Mouse (Mus musculus) left cerebral cortex, postnatal 10 days (tissue): ENCODE measurements around the gene Sparc. TPM values are rescaled to one million over a fixed set of nuclear protein-coding genes. Genes with fewer than 3 reads are reported as not detected.

Source experiments
- DNase-seq, 2 experiments: peaks; one replicate each; pipeline ENCODE4 v3.0.0; 2021 to 2022; ENCODE audit warnings: low spot score in 2 of 2, mixed read lengths in 1 of 2; ENCODE audit errors: extremely low spot score in 1 of 2
- intact Hi-C: fragments of 180-260 bp; cut with DNase I; formaldehyde crosslinking; loops from one replicate; pipeline ENCODE4 v1.15.1; 2025
- total RNA-seq, 2 experiments: library from RNA; stranded (reverse); gene quantifications; 2 replicates each; pipeline ENCODE4 v1.2.3; 2021

The Sparc gene
- total RNA-seq, result 100 to 1,000 TPM; 309 to 333 TPM

DNA sequence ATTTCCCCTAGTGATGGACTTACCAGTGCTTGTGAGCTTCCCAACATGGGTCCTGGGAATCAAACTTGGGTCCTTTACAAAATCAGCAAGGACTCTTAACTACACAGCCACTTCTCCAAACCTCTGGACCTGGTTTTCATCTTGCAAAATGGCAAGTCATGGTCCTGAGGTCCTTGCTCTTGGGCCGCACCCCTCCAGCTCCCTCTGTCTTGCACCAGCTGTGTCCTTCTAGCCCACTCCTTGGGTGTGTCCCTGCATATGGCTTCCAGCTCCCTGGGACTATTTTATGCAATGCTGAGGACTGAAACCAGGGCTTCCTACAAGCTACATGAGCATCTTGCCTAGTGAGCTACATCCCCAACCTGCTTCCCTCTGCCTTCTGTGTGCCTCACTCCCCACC lies at the start of gene Sparc:
Gene Sparc, minus strand, starts transcription at position 206 of the 400 bp plus-strand sequence.
- no peak for DNase-seq
- intact Hi-C loops, result no loop called here

DNA sequence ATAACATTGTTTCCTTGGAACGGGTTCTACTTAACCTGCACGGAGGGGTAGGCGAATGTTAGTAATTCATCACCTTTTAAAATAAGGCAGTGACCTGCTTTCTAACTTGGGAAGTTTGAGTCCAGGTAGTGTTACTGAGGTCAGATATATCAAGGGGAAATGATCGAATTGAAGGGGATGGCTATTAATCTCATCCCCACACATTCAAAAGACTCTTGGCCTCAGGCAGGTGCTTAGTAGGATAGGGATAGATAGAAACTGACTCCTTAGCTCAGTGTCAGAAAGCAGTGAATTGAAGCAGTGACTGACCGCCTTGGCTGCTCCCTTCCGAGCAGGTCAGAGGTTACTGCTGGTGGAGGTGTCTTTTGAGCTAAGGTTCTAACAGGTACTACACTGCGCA lies 48.5 kb upstream of the Sparc start:
- intact Hi-C loops, result no loop called here
- DNase-seq, result no peak

DNA sequence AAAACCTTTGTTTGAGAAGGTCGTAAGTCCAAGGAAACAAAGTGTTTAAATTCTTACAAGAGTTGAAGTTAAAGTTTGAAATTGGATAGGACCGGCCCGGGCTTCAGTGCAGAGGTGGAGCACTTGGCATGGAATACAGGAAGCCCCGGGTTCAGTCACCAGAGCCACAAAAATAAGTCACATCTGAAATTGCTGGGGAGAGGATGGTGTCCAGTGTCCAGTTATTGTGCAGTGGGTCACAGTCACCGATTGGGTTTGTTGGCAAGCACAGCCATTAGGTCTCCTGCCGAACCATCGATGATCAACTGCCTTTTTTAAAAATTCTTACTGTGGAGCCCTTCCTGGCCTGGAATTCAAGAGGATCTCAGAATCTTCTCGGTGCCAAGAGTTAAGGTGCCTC lies 47.8 kb upstream of the Sparc start:
- intact Hi-C loops, result no loop called here
- no peak for DNase-seq

DNA sequence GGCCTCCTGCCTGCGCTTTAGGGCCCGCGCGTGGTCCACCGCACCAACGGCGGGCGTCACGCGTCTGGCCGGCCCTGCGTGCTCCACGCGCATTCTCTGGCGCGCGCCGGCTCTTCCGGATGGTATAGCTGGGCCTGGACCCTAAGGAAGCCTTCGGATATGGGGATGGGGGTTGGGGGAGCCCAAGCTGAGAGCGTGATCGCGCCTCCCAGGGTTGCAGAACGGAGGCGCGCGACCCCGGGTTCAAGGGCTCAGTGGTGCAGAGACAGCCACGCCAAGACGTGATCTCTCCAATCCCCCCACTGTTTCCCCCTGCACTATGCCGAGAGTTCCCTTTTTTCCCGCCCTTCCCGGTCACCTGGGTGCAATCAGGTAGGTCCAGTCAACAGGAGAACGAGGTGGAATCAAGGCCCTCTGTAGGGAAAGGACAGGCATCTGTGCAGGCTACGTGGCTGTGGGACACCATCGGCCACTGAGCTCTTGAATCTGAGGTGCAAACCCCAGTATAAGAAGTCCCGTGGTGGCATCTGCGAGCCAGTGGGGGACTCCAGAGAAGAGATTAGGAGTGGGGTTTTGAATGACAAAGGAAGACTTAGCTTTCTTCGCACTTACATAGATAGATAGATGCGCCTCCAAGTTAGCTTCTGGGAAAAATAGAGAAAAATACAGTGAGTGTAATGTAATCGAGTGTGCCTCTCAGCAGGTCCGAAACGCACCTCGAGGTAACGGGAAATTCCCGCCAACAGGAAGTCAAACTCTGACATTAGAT lies 47.1 kb upstream of the Sparc start:
- DNase-seq, result peak in 1 of 2 experiments; percentile 67
- intact Hi-C loops, result no loop called here

DNA sequence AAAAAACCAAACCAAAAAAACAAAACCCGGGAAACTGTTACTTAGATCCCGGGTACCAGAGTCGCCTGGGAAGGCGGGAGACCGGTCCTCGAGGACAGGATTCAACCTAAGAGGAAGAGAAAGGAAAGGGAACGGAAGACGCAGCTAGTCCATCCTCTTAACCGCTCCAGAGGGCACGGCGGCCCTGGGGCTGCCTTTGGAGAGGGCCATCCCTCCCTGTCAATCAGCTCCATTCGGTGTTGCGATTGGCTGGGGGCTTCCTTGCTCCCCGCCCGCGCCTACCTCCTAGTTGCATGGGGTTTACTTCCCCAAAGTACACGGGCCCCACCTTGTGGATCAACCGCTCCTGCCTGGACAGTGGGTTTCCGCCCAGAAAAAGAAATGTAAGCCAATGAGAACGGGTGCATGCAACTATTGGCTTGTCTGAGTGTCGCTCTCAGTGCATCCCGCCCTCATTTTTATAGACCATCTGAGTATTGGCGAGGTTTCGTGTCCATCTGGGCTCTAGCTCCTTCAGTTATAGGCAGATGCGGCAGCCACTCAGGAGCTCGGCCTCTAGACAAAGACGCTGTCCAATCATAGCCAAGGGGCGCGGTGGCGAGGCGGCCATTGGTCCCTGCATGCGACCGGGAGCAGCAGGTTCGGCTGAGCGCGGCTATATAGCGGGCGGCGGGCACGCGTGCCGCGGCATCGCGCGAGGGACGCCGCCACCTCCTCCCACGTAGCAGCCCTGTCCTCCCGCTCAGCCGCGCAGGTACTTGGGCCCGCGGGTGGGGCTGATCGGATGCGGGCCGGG lies 46.3 kb upstream of the Sparc start, which contains the start of gene G3bp1:
Gene G3bp1, plus strand, starts transcription at position 638 of the 796 bp plus-strand sequence.
- DNase-seq, result peak; percentile 100

DNA sequence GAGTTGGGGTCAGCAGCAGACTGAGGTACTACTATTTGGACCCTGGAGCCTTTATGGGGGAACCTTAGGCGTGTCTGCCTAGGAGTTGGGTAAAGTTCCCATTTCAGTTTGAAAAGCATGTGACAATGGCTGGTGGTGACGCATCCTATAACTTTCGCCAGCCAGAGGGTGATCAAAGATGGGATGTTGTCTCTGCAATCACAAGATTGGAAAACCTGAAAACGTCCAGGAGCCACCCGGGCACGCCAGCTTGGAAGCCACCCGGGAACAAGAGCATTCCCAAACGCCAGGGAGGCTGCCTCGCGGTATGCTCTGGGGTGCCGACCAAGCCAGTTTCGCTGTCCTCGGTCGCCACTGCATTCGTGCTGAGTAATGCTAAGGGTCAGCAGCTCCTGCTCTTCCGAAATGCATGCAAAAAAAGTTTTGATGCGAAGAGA lies 45.6 kb upstream of the Sparc start:
- DNase-seq, result peak in 1 of 2 experiments; percentile 44
- intact Hi-C loops, result no loop called here

More for the DNA sequence above, 46.3 kb upstream of the Sparc start, which contains the start of gene G3bp1:
- intact Hi-C loops, result no loop called here

DNA sequence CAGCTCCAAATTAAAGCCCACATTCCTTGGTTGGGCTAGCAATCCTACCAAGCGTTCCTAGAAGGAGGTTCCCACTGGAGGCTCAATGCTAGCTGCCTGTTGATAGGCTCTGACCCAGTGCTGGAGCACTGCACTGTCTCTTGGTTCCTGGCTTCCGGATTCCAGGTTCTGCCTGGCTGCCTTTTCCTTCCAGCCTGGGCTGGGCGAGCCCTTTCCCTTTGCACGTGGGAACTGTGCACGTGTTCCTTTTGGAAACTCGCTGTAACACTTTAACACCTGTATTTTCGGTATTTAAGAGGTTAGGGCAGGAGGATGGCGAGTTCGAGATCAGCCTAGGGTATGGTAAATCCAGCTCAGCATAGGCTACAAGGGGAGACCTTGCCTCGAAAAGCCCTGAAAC lies 45.0 kb upstream of the Sparc start:
- intact Hi-C loops, result no loop called here
- DNase-seq, result no peak

DNA sequence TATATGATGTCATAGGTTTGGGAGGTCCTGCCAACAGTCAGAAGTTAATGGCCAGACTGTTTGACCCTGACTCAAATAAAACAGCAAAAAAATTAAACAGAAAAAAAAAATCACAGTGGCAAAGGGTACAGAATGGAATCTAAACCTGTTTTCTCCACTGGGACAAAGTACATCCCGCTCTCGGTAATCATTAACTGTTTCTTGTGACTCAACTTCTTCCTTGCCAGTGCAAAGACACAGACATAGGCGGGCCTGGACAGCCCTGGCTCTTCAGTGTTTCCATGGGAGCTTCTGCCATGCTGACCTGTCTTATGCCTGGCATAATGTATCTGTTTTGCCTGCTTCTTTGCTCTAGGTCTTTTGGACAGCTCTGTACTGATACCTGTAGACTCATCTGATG lies 42.2 kb upstream of the Sparc start:
- no peak for DNase-seq
- intact Hi-C loops, result no loop called here

DNA sequence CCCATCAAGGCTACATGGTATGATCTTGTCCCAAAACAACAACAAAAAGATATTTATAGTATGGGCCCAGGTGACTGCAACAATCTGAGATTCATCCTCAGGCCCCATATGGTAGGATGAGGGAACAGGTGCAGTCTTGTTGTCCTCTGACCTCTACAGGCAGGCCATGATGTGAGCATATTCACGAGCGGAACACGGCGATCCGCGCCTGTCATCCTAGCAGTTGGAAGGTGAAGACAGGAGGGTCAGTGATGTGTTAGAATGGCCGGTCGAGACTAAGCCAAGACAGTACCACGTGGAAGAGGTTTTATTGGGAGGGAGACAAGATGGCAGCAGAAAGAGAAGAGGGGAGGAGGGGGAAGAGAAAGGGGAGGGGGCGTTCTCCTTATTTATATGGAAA lies 41.7 kb upstream of the Sparc start:
- no peak for DNase-seq
- intact Hi-C loops, result no loop called here

DNA sequence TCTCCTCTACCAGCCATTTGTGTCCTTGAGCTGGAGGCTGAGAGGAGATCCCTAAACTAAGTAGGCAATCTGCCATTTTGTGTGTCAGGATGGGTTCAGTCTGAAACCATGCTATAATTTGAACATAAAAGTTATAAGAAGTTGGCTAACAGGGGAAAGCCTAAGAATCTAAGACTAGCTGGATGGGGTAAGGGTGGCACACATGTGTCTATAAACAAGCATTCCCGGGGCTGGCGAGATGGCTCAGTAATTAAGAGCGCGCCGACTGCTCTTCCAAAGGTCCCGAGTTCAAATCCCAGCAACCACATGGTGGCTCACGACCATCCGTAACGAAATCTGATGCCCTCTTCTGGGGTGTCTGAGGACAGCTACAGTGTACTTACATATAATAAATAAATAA lies 39.2 kb upstream of the Sparc start:
- DNase-seq, result no peak
- intact Hi-C loops, result no loop called here

DNA sequence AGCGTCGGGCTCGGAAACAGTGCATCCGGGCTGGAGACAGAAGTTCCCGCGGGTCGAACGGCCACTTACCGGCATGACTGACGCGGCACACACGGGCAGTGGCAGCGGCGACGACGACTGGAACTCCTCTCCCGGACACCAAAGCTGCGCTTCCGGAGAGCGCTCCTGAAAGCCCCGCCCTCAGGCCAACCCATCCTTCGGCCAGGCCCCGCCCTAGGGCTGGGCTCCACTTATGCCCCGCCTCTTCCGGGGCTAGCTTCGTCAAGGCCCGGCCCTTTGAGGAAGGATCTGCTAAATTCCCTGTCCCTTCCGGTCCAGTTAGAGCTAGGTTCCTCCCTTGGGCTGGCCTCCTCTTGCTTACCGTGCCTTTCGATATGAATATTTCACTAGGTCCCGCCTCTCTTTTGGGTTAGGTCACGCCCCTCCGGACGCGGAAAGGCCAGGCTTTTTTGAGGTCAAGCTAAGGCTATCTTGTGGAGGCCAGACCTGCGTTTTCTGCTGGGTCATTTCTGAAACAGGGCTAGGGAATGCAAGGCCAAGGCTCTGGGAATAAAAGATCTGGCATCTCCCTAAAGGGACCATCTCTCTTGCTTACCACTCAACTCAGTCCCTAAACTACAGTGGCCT lies 38.1 kb upstream of the Sparc start, which contains the start of gene Atox1:
Gene Atox1, minus strand, starts transcription at position 221 of the 627 bp plus-strand sequence.
- intact Hi-C loops, result no loop called here
- peak; percentile 92 to 96 for DNase-seq

DNA sequence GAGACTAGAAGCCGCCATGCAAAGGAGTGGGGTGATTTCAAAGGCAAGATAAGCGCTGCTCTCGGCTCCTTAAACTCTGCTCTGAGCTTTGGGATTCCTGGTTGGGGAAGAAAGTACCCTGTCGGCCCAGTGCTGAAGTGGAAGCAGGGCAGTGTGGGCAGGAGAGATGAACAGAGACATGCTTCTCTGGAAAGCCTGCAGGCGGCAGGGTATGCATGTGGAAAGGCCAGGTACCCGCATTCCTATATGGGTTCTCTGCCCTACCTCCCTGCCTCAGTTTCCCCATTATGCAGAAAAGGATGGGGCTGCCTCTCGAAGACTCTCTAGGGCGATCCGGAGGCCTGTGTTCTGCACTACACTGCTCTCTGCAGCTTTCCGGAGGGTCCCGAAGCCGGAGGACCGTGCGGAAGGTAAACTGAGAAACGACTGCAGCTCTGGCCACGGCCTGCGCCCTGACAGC lies 37.6 kb upstream of the Sparc start:
- intact Hi-C loops, result no loop called here
- DNase-seq, result peak in 1 of 2 experiments; percentile 23

DNA sequence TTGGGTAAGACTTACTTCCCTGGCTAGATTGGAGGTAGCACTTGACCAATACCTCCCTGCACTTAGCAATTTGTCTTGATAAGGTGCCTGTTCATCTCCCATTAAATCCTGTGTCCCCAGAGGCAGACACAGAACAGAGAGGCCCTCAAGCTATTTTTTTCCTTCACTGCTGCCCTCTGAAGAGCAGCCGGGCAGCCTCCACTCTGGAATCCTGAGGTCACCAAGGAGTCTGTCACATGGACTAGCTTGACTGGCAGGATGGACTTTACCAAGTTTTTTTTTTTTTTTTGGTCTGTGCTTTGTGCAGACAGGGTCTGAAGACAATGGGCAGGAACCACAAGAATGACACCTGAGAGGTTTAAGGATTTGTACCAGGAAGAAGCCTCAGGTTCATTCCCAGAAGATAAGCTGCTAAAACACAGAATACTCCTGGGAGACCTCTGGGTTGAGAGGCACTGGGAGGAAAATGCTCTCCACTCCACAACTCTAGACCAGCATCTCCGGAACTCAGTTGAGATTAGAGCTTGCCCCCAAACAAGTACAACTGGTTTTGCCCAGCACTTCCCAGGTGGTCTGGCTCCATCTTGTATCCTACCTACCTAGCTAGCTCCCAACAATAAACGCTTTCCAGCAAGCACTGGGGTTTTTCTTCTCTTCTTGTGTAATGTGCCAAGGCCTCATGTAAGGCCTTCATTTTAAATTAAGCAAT lies 37.0 kb upstream of the Sparc start:
- intact Hi-C loops, result no loop called here
- no peak for DNase-seq

DNA sequence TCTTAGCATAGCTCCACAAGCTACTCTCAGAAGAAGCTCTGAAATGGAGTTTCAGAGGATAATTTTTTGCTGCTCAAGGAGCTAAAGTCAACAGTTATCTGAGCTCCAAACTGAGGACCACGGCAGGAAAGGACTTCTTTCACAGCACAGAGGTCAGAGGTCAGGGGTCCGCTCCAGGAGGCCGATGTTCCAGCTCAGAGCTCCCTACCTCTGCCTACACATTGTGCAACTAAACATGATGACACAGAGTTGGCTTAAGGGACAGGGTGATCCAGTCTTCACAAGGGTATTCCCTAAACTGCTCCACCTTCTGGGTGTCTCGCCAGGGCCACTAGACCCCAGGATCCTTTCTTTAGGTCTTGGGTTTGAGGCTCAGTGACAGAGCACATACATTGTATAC lies 35.5 kb upstream of the Sparc start:
- DNase-seq, result no peak
- intact Hi-C loops, result no loop called here

DNA sequence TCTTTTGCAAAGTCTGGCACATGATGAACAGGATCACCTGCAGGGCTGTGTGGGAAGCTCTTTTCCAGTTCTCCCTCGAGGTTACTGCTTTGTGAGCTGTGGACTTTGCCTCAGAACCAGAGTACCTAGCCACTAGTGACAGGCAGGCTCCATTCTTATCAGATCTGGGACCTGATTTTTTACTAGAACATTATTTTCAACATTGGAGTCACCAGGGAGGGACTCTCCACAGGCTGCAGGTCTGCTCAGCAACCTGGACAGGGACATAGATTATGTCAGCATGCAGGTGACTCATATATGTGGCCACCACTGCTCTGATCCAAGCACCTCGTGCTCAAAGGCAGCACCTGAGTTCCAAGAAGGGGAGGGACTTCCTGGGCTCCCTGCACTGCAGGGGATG lies 32.2 kb upstream of the Sparc start:
- intact Hi-C loops, result no loop called here

DNA sequence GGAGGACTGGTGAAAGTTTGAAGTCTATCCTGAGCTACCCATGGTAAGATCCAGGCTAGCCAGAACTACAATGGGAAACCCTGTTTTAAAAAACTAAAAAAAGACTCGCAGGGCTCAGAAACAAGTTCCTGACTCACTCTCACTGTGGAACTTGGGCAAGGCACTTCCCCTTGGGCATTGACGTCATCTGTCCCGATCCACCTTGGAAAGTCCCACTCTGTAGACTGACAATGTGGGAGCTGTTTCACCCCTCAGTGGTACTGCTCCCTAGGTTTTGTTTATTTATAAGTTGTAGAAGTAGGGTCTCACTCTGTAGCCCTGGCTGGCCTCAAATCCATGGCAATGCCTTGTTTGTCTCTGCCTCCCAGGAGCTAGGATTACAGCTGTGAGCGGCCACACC lies 30.7 kb upstream of the Sparc start:
- intact Hi-C loops, result no loop called here
- DNase-seq, result no peak

More for the DNA sequence above, 32.2 kb upstream of the Sparc start:
- DNase-seq, result no peak

DNA sequence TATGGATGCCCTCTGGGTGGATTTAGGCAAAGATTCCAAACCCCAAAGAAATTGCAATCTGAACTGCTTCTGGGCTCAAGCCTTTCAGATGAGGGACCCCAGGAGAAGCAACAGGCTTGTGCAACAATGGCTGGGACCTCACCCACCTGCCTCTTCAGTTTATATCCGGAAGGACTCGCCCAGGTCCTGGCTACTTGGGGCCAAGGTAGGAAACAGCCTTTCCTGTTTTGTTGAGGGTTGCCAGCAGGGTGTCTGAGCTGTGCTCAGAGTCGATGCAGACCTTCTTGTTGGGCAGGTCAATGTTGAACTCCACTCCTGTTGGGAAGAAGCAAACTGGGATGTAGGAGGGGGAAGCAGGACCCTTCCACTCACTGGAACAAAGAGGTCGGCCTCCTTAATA lies 27.3 kb upstream of the Sparc start:
- peak in 1 of 2 experiments; percentile 71 for DNase-seq
- intact Hi-C loops, result no loop called here

DNA sequence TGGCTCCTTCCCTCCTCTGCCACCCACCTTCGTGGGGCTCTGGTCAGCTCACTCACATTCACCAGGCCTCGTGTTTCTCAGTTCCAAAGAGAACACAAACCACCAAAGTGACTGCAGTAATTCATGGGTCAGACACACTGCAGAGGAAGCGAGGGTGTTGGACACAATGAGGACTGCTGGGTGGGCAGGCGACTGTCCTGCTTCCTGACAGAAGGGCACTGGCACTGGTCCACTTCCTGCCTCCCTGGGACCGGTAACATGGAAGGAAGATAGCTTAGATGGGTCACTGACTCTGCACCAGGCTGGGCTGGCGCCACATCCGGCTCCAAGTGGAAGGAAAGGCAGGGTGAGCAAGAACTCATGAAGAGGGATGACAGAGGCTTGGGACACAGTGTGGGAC lies 26.5 kb upstream of the Sparc start:
- intact Hi-C loops, result loop anchor here (5.0 to 10.0 kb wide), 2 partner anchors 247 to 455 kb away; partner anchors contain the start of gene Slc36a1
- peak in 1 of 2 experiments; percentile 63 for DNase-seq

DNA sequence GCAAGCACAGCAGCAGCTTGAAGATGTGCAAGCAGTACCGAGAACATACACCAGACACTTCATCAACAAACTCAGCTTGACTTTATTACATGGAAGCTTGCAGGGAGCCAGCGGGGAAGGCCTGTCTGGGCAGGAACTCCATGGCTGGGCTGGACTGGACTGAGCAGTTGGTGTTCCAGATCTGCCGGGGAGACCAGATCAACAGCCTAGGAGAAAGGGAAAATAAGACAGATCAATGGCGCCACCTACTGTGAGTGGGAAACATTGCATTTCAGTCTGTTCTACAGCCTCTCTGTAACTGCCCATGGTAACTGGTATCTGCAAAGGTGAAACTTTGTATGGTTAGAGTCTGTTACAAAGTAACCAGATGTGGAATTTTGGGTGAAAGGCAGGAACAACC lies 23.6 kb upstream of the Sparc start:
- peak; percentile 80 to 88 for DNase-seq
- intact Hi-C loops, result loop anchor here (1.0 to 10.0 kb wide), 3 partner anchors 57 to 452 kb away; partner anchors contain the start of gene Slc36a1
